Mouse (Mus musculus) embryonic facial prominence, embryonic 11.5 days (tissue): ENCODE measurements at regions not wholly inside any gene's neighbourhood (a gene's known extent, or its start where the extent isn't known, plus 50 kb on each side); places are given as distances from the start of the nearest gene placed in this dataset.

Experiments
- ATAC-seq: fragments of 200-750 bp; cut with Nextera tagmentation; replicated peaks from 2 replicates; pipeline ENCODE4 v1.8.0; 2017; ENCODE audit warnings: low read depth; ENCODE audit not compliant: insufficient number of reproducible peaks, low FRiP score, low TSS enrichment
- DNase-seq: peaks from one replicate; pipeline ENCODE4 v3.0.0-alpha.2; 2015; ENCODE audit warnings: low spot score
- H3K27ac ChIP-seq: fragments of 300-500 bp; sonication (generic); replicated peaks from 2 replicates; pipeline ENCODE4 v1.5.1; 2014; ENCODE audit warnings: mild to moderate bottlenecking, low read depth, low read length, control low read depth
- H3K27me3 ChIP-seq: fragments of 300-500 bp; sonication (generic); 2 replicates; pipeline ENCODE4 v1.6.1; 2014; ENCODE audit warnings: mild to moderate bottlenecking, low read length, moderate library complexity, mixed read lengths; ENCODE audit not compliant: control insufficient read depth, insufficient read depth
- H3K36me3 ChIP-seq: fragments of 300-500 bp; sonication (generic); replicated peaks from 2 replicates; pipeline ENCODE4 v1.6.1; 2014; ENCODE audit warnings: low read depth, mild to moderate bottlenecking, low read length, moderate library complexity, mixed read lengths; ENCODE audit not compliant: control insufficient read depth, insufficient read depth
- H3K4me1 ChIP-seq: fragments of 300-500 bp; sonication (generic); 2 replicates; pipeline ENCODE4 v1.6.1; 2014; ENCODE audit warnings: low read length, mixed read lengths; ENCODE audit not compliant: control insufficient read depth, insufficient read depth
- H3K4me2 ChIP-seq: fragments of 300-500 bp; sonication (generic); 2 replicates; pipeline ENCODE4 v1.6.1; 2014; ENCODE audit warnings: low read depth, mild to moderate bottlenecking, control low read depth, low read length, moderate library complexity
- H3K4me3 ChIP-seq: fragments of 300-500 bp; sonication (generic); 2 replicates; pipeline ENCODE4 v1.5.1; 2014; ENCODE audit warnings: low read depth, low read length, control low read depth
- H3K9ac ChIP-seq: fragments of 300-500 bp; sonication (generic); replicated peaks from 2 replicates; pipeline ENCODE4 v1.6.1; 2014; ENCODE audit warnings: mild to moderate bottlenecking, control low read depth, low read length
- H3K9me3 ChIP-seq: fragments of 300-500 bp; sonication (generic); replicated peaks from 2 replicates; pipeline ENCODE4 v1.6.1; 2016; ENCODE audit warnings: mild to moderate bottlenecking, low read length, inconsistent platforms, mixed read lengths; ENCODE audit not compliant: control insufficient read depth
- WGBS: fragments of 180-500 bp; shearing (Covaris S2); extraction: QIAGEN DNeasy Blood & Tissue Kit; methylation state at CpG from one replicate; pipeline ENCODE4 v1.1.7; 2014; 5-methylcytosine and 5-hydroxymethylcytosine counted together

- Histone ChIP-seq H3K27ac (no peak overlapping the region), H3K9ac (no peak overlapping the region), H3K4me3 (no peak overlapping the region), H3K36me3 (no peaks in the 10 kb centered on the region), H3K9me3 (no peaks in the 10 kb centered on the region), H3K27me3 (no peaks in the 10 kb centered on the region), H3K4me1 (no peaks in the 10 kb centered on the region), H3K4me2 (no peak overlapping the region)
- no peak for DNase-seq
- 90% methylated on average over 9 of the region's 9 CpGs for WGBS
- ATAC-seq, result no peak
These were observed 173.6 kb downstream of the Gm19410 start for GRCm38 (mm10) chr8:35939199-35939598.

- no peaks in the 10 kb centered on the region for H3K9me3 ChIP-seq
- H3K4me1 ChIP-seq, result no peaks in the 10 kb centered on the region
- H3K27ac ChIP-seq, result no peak overlapping the region
- ATAC-seq (no peak), DNase-seq (no peak)
- H3K4me3 ChIP-seq, result no peak overlapping the region
- H3K9ac ChIP-seq, result no peak overlapping the region
- no peaks in the 10 kb centered on the region for H3K27me3 ChIP-seq
- 95% methylated on average over 6 of the region's 6 CpGs for WGBS
- no peak overlapping the region for H3K4me2 ChIP-seq
- no peaks in the 10 kb centered on the region for H3K36me3 ChIP-seq
These were observed 176.9 kb downstream of the Gm19410 start for GRCm38 (mm10) chr8:35942515-35942914.

DNA sequence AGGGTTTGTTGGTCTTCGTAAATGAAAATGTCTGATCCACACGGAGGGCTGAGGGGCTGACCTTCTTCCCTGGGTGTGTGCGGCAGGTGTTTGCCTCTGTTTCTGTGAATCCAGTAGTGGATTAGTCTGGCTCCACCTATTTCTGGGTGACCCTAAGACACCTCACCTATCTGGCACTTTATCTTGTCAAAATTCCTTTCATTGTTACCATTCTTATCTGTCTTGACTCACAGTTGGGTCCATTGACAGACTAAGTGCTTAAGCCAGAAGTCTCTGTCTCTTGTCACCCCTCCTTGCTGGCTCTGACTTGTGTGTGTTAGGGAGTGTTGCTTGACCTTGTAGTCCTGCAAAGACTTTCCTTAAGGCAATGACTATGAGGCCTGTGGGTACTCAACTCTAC lies 178.1 kb downstream of the Gm19410 start:
- Histone ChIP-seq H3K4me2 (no peak overlapping the region), H3K9ac (no peak overlapping the region), H3K27me3 (no peaks in the 10 kb centered on the region), H3K36me3 (no peaks in the 10 kb centered on the region), H3K4me1 (no peaks in the 10 kb centered on the region), H3K4me3 (no peak overlapping the region), H3K9me3 (no peaks in the 10 kb centered on the region), H3K27ac (no peak overlapping the region)
- DNase-seq (no peak), ATAC-seq (no peak)
- 83% methylated on average over 3 of the region's 3 CpGs for WGBS

- no peaks in the 10 kb centered on the region for H3K36me3 ChIP-seq
- no peak overlapping the region for H3K4me2 ChIP-seq
- H3K27me3 ChIP-seq, result no peaks in the 10 kb centered on the region
- no peak for DNase-seq
- ATAC-seq, result no peak
- no peak overlapping the region for H3K9ac ChIP-seq
- no peaks in the 10 kb centered on the region for H3K9me3 ChIP-seq
- WGBS, result 76% methylated on average over 4 of the region's 4 CpGs
- no peak overlapping the region for H3K27ac ChIP-seq
- no peaks in the 10 kb centered on the region for H3K4me1 ChIP-seq
- H3K4me3 ChIP-seq, result no peak overlapping the region
These were observed 178.9 kb downstream of the Gm19410 start for GRCm38 (mm10) chr8:35944461-35944860.

DNA sequence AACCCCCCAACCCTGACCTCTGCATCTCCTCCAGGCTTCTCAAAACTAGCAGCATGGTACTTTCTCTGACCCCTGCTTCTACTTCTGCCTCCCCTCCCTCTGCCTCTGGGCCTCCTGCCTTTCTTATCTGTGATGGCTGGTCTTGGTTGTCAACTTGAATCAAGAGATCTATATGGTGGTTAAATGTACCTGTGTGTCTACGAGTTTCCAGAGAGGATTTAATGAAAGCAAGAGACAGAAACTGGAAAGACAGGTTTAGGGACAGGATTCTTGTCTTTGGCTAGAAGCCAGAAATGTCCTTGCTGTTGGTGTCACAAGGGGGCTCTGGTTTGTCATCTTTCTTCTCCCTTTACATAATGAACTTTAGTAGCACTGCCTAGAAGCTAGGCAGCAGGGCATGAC lies 180.9 kb downstream of the Gm19410 start:
- H3K36me3 ChIP-seq, result no peaks in the 10 kb centered on the region
- WGBS, result 43% methylated on average over 1 of the region's 1 CpGs
- no peak overlapping the region for H3K9ac ChIP-seq
- H3K4me2 ChIP-seq, result no peak overlapping the region
- peak; percentile 62 for DNase-seq
- no peak overlapping the region for H3K27ac ChIP-seq
- no peak overlapping the region for H3K4me3 ChIP-seq
- H3K9me3 ChIP-seq, result no peaks in the 10 kb centered on the region
- H3K4me1 ChIP-seq, result no peaks in the 10 kb centered on the region
- H3K27me3 ChIP-seq, result no peaks in the 10 kb centered on the region
- ATAC-seq, result no peak

DNA sequence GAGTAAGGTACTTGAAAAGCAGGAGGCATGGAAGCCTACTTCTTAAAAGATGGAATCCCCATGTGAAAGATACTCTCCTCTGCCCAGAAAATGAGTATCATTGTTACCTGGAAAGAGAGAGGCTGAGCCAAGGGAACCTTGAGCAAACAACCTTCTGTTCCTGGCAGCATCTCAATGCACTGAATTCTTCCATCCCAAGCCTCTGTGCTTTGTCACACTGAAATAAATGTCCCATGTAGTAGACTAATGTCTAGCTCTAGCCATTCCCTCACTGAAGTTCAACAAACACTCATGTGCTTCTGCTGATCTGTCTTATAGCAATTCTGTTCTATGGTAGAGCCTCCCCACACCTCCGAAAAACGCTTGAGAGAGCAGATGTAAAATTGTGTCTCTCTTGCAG lies 182.6 kb downstream of the Gm19410 start:
- Histone ChIP-seq H3K9me3 (no peaks in the 10 kb centered on the region), H3K9ac (no peak overlapping the region), H3K27ac (no peak overlapping the region), H3K4me3 (no peak overlapping the region), H3K4me1 (no peaks in the 10 kb centered on the region), H3K36me3 (no peaks in the 10 kb centered on the region), H3K27me3 (no peaks in the 10 kb centered on the region), H3K4me2 (no peak overlapping the region)
- 81% methylated on average over 2 of the region's 2 CpGs for WGBS
- ATAC-seq, result no peak
- no peak for DNase-seq

- H3K27ac ChIP-seq, result no peak overlapping the region
- WGBS, result 48% methylated on average over 9 of the region's 9 CpGs
- peak; percentile 40 for DNase-seq
- no peak overlapping the region for H3K4me3 ChIP-seq
- H3K9me3 ChIP-seq, result no peaks in the 10 kb centered on the region
- no peaks in the 10 kb centered on the region for H3K27me3 ChIP-seq
- no peak for ATAC-seq
- H3K4me1 ChIP-seq, result no peaks in the 10 kb centered on the region
- no peak overlapping the region for H3K9ac ChIP-seq
- H3K4me2 ChIP-seq, result no peak overlapping the region
- H3K36me3 ChIP-seq, result no peaks in the 10 kb centered on the region
These were observed 183.2 kb downstream of the Gm19410 start for GRCm38 (mm10) chr8:35948751-35949183.

DNA sequence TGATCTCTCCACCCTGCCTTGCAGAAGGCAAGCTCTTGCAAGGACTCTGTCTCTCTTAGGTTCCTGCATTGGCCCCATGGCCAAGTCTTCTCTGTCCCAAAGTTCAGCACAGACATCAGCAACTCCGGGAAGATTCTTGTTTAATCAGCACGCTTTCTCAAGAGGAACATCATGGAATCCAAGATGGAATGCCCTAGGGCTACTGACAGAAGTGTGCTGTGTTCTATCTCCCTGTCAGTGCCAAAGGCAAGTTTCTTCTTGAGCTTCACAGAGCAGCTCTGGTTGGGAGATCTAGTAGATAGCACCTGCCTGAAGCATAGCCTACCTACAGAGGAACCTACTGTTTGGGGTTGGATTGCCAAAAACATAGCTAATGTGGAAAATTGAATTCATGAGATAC lies 189.9 kb downstream of the Gm19410 start:
- no peaks in the 10 kb centered on the region for H3K36me3 ChIP-seq
- ATAC-seq (no peak), DNase-seq (no peak)
- no peak overlapping the region for H3K27ac ChIP-seq
- no peak overlapping the region for H3K9ac ChIP-seq
- no peaks in the 10 kb centered on the region for H3K27me3 ChIP-seq
- H3K9me3 ChIP-seq, result no peaks in the 10 kb centered on the region
- no peak overlapping the region for H3K4me2 ChIP-seq
- WGBS, result 90% methylated on average over 2 of the region's 2 CpGs
- H3K4me3 ChIP-seq, result no peak overlapping the region
- no peaks in the 10 kb centered on the region for H3K4me1 ChIP-seq
